Mouse (Mus musculus) bone marrow macrophage, adult 2 months (primary cell): ENCODE measurements around the gene Clec3a. TPM values are rescaled to one million over a fixed set of nuclear protein-coding genes. Genes with fewer than 3 reads are reported as not detected.

Source experiments
- H3K27ac ChIP-seq: 2 replicates; pipeline ENCODE4 v1.5.1; 2012; ENCODE audit warnings: low read depth, low read length; ENCODE audit not compliant: insufficient read depth
- H3K4me1 ChIP-seq: 2 replicates; pipeline ENCODE4 v1.6.1; 2012; ENCODE audit warnings: low read length; ENCODE audit not compliant: control insufficient read depth, insufficient read depth
- H3K4me3 ChIP-seq: 2 replicates; pipeline ENCODE4 v1.5.1; 2012; ENCODE audit warnings: mild to moderate bottlenecking, low read length, moderate library complexity; ENCODE audit not compliant: insufficient read depth
- CTCF ChIP-seq: IDR thresholded peaks from 2 replicates; pipeline ENCODE4 v1.5.1; 2012; ENCODE audit warnings: low read depth, mild to moderate bottlenecking, low read length, moderate library complexity
- POLR2A ChIP-seq: IDR thresholded peaks from 2 replicates; pipeline ENCODE4 v1.6.1; 2012; ENCODE audit warnings: mild to moderate bottlenecking, low read depth, low read length, borderline replicate concordance
- polyA plus RNA-seq: library from polyadenylated mRNA; stranded (reverse); fragments of >200 nt; gene quantifications from 2 replicates; pipeline ENCODE4 v1.2.4, GENCODE M21; 2012; ENCODE audit not compliant: missing spikeins, insufficient read depth, insufficient read length

The Clec3a gene
- not detected in 2 replicates for polyA plus RNA-seq

- no peak within 1 kb of the TSS for H3K4me3 ChIP-seq
Measured at GRCm38 (mm10) chr8:114417786-114418185, at the start of gene Clec3a. Gene Clec3a (plus strand): TSS chr8:114418086.

GRCm38 (mm10) chr8:114369038-114369976 is 48.6 kb upstream of the Clec3a start:
- Histone ChIP-seq H3K4me1 (no peaks in the 10 kb centered on the region), H3K27ac (no peak overlapping the region), H3K4me3 (no peak overlapping the region)
- TF ChIP-seq POLR2A (no peak), CTCF (peak; percentile 89)

More at GRCm38 (mm10) chr8:114417786-114418185, at the start of gene Clec3a:
- H3K27ac ChIP-seq = no peak within 1 kb of the TSS
- no peaks in the 10 kb centered on the region for H3K4me1 ChIP-seq
- TF ChIP-seq CTCF = no peak
- no peak for TF ChIP-seq POLR2A

- H3K4me1 ChIP-seq = no peaks in the 10 kb centered on the region
- H3K4me3 ChIP-seq = no peak overlapping the region
- TF ChIP-seq CTCF (no peak), POLR2A (no peak)
- no peak overlapping the region for H3K27ac ChIP-seq
Measured at GRCm38 (mm10) chr8:114374390-114374789, 43.5 kb upstream of the Clec3a start.

- H3K4me3 ChIP-seq = no peak overlapping the region
- no peak for TF ChIP-seq POLR2A
- TF ChIP-seq CTCF = no peak
- H3K4me1 ChIP-seq = no peaks in the 10 kb centered on the region
- H3K27ac ChIP-seq = no peak overlapping the region
Measured at GRCm38 (mm10) chr8:114384189-114384588, 33.7 kb upstream of the Clec3a start.

- no peak for TF ChIP-seq POLR2A
- no peak for TF ChIP-seq CTCF
- Histone ChIP-seq H3K27ac (no peak overlapping the region), H3K4me3 (no peak overlapping the region), H3K4me1 (no peaks in the 10 kb centered on the region)
Measured at GRCm38 (mm10) chr8:114387494-114387893, 30.4 kb upstream of the Clec3a start.

GRCm38 (mm10) chr8:114390465-114391254 is 27.2 kb upstream of the Clec3a start:
- H3K4me1 ChIP-seq = no peaks in the 10 kb centered on the region
- no peak overlapping the region for H3K27ac ChIP-seq
- TF ChIP-seq CTCF (no peak), POLR2A (no peak)
- H3K4me3 ChIP-seq = no peak overlapping the region

GRCm38 (mm10) chr8:114398326-114398725 is 19.6 kb upstream of the Clec3a start:
- no peak overlapping the region for H3K4me3 ChIP-seq
- H3K27ac ChIP-seq = no peak overlapping the region
- H3K4me1 ChIP-seq = no peaks in the 10 kb centered on the region
- no peak for TF ChIP-seq POLR2A
- TF ChIP-seq CTCF = no peak

GRCm38 (mm10) chr8:114399273-114399672 is 18.6 kb upstream of the Clec3a start:
- Histone ChIP-seq H3K4me1 (no peaks in the 10 kb centered on the region), H3K4me3 (no peak overlapping the region), H3K27ac (no peak overlapping the region)
- TF ChIP-seq POLR2A (no peak), CTCF (no peak)

GRCm38 (mm10) chr8:114401679-114402078 is 16.2 kb upstream of the Clec3a start:
- Histone ChIP-seq H3K4me3 (no peak overlapping the region), H3K4me1 (no peaks in the 10 kb centered on the region), H3K27ac (no peak overlapping the region)
- TF ChIP-seq POLR2A (no peak), CTCF (no peak)
